Mouse (Mus musculus): Measurements from ENCODE around the gene H2-T23.

GRCm38 (mm10) chr17:35993675-35994074, 39.0 kb downstream of the H2-T23 start:
- TF ChIP-seq TAL1 (IDR thresholded peaks at IDR 0.05; ENCODE audit: low read length), result no peak
- no peak for TF ChIP-seq GATA1 (IDR thresholded peaks at IDR 0.05; ENCODE audit: low read length)
